Mouse (Mus musculus) left cerebral cortex, postnatal 25 days (tissue): ENCODE results near the gene Lrrc71. TPM values are rescaled to one million over a fixed set of nuclear protein-coding genes. Genes with fewer than 3 reads are reported as not detected.

Experiments used
- DNase-seq, 2 experiments: peaks; one replicate each; pipeline ENCODE4 v3.0.0; 2022; ENCODE audit warnings: low spot score in 2 of 2, mixed read lengths in 1 of 2
- intact Hi-C: fragments of 180-260 bp; cut with DNase I; formaldehyde crosslinking; loops from one replicate; pipeline ENCODE4 v1.15.1; 2025
- total RNA-seq, 2 experiments: library from RNA; stranded (reverse); gene quantifications; 2 replicates each; pipeline ENCODE4 v1.2.3; 2021

Lrrc71 gene
- under 1 TPM; 0.23 to 0.69 TPM for total RNA-seq

DNA sequence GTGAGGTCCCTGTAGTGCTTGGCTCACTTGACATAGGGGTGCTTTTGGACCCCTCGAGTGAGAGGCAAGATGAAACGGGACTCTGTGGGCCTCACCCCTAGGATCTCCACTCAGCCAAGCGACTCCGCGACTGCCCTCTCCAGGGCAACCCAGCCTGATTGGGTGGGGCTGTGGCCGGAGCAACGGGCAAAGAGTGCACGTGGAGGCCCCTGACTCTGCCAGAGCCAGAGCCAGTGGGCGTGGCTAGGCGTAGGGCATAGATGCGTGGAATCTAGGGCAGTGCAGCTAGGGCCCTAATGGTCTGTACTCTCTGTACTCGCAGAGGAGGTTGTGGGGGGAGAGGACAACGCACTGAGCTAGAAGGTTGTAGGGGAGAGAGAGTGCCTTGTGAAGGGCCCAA, at the start of gene Lrrc71:
Lrrc71 (minus strand) TSS at position 195 of the 400 bp plus-strand sequence.
- DNase-seq, result no peak
- intact Hi-C loops, result no loop called here

DNA sequence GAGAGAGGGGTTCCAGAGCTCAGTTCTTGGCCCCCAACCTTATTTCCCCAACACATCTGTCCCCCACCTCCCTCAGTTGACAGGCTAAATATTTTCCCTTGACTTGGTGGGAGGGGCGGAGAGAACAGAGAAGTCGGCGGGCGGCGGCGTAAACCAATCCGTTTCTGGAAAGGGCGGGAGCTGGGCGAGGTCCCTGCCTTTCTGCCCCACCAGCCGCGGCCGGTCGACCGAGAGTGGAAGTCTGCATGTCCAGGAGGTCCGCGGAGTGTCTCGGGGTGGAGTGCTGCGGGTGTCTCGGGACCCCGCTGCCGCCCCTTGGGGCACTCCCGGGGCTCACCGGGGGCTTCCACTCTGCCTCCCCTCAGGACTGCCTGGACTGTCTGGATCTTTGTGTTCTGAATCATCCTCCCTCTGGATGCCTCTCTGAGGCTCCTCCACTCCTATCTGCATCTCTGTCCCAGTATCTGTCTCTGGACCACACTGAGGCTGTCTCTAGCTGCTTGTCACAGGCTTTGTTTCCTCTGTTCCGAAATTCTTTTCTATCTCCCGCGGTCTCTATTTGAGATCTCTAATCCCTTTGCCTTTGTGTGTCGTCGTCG, 48.4 kb upstream of the Lrrc71 start, which contains the start of gene Insrr:
Insrr (plus strand) TSS at position 216 of the 599 bp plus-strand sequence.
- intact Hi-C loops, result no loop called here
- DNase-seq, result no peak

DNA sequence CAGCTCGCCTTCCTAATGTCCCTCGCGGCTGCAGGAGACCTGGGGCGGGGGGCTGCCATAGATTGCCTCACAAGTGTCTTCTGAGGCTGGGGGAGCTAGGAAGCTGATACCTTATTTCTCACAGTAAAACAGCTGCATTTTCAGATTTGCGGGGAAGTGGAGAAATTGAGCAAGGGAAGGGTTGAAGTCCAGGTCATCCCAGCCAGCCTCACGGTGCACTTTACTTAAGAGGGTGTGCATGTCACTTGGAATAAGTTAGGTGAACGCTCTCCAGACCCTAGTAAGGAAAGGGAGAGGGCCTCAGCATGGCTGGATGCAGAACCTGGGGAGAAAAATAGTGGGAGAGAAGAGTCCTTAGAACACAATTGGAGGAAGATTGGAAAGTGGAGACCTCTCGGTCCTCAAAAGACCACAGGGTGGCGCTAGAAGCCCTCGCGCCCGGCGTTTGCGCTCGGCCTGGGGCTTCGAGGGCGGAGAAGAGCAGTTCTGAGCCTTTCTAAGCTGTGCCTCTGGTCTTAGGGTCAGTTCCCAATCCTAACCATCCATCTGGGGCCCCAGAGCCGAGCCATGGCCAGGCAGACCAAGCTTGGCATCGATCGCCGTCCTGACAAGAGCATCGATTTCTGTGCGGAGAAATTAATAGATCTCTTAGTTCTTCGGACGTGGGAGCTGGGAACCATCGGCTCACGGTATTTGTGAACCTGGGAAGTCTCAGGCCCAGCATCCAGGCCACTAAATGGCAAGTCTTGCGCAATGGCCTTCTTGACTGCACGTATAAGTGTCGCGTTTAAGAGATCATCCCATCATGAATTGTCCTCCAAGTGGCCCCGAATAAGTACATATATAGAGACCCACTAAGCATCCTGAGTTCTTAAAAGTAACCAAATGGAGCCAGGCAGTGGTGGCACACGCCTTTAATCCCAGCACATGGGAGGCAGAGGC, 47.2 kb upstream of the Lrrc71 start:
- DNase-seq, result peak; percentile 19 to 38
- intact Hi-C loops, result loop anchor here (1.0 kb wide), 1 partner anchor 21 kb away; no protein-coding TSS in a partner anchor

DNA sequence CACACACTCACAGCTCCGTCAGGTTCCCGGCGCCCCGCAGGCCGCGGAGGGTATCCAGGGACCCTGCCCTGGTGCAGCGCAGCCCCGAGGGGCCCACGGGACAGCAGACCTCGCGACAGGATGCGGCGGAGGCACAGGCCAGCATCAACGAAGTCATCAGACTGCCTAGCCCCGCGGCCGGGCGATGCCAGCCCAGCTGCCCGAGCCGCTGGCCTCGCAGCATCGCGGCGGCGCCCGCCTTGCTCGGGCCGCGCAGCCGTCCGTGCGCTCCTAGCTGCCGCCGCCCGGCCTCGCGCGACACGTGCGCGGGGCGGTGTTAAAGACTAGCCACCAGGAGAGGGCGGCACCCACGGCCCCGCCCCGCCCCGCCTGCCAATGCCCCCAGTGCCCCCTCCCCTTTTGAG, 46.5 kb upstream of the Lrrc71 start, which contains the start of gene Ntrk1:
Ntrk1 (minus strand) TSS at position 241 of the 404 bp plus-strand sequence.
- intact Hi-C loops, result loop anchor here (1.0 to 5.0 kb wide), 2 partner anchors 21 to 47 kb away; no protein-coding TSS in a partner anchor

DNA sequence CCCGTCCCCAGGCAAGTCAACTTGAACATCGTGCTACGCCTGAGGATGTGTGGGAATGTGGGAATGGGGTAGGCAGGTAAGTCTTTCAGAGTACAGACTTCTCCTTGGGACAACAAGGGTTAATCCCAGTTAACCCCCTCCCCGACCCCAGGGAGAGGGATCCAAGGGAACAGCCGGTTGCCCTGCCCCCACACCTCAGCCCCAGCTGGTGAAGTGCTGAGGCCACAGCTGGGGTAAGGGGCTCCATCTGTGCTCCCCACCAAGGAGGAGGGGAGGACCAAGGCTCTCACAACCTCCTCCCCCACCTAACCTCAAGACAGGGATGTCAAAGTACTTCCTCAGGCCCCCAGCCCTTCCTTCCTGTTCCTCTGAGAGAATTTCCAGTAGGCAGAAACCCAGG, 41.3 kb upstream of the Lrrc71 start:
- DNase-seq, result no peak
- intact Hi-C loops, result loop anchor here (5.0 kb wide), 1 partner anchor 53 kb away; no protein-coding TSS in a partner anchor

More for the DNA sequence above, 46.5 kb upstream of the Lrrc71 start, which contains the start of gene Ntrk1:
- DNase-seq, result no peak

DNA sequence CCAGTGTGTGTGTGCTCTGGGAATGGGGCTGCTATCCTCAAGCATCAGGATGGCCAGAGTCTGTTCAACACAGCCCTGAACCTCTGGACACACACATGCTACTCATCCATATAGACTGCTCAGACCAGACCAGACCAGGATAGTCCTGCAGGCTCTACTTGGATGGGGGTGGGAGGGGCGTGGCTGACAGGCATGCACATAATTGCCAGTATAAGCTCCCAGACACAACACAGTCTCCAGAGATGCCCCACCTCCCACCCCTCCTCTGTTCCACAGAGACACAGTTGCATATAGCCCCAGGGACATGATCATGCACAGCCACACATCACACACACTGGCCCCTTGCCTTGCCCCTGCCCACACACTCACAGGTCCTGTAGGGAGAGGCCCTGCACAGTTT, 40.8 kb upstream of the Lrrc71 start:
- DNase-seq, result no peak
- intact Hi-C loops, result no loop called here

DNA sequence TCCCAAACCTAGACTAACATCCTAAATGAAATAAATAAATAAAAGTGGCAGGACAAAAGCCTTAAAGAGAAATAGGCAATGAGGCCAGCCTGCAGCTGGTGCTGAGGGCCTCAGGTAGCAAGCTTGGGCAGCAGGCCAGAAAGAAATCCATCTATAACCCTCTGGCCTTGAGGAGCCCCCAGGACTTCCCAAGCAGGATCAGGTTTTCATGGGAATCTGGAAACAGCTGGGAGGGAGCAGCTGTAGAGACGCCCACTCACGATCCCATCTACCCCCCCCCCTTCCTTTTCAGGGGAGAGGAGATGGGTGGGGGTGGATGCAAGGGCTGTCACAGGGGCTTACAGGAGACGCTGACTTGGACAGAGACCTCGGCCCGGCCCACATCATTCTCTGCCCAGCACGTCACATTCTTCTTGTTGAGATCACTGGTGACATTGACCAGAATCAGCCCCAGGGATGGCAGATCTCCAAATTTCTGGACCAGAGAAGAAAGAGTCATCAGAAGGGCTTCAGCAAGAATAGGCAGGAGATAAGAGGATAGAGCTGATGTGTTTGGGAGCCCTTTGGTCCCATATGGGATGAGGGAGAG, 37.3 kb upstream of the Lrrc71 start:
- DNase-seq, result no peak

DNA sequence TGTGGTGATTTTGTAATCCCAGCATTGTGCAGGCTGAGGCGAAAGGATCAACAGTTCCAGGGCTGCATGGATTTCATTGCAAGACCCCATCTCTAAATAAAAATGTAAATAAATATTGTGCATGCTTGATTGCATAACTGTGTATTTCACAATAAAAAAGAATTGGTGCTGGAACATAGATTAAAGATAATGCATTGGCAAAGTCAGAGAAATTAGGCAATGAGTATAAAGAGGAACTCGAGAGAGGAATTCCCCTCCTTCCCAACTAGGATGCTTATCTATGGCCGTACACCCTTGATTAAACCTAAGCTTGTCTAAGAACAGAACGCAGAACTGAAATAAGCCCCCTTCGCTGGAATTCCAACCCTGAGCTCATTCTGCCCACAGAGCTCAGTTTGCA, 36.7 kb upstream of the Lrrc71 start:
- no peak for DNase-seq
- intact Hi-C loops, result no loop called here

More for the DNA sequence above, 37.3 kb upstream of the Lrrc71 start:
- intact Hi-C loops, result no loop called here

DNA sequence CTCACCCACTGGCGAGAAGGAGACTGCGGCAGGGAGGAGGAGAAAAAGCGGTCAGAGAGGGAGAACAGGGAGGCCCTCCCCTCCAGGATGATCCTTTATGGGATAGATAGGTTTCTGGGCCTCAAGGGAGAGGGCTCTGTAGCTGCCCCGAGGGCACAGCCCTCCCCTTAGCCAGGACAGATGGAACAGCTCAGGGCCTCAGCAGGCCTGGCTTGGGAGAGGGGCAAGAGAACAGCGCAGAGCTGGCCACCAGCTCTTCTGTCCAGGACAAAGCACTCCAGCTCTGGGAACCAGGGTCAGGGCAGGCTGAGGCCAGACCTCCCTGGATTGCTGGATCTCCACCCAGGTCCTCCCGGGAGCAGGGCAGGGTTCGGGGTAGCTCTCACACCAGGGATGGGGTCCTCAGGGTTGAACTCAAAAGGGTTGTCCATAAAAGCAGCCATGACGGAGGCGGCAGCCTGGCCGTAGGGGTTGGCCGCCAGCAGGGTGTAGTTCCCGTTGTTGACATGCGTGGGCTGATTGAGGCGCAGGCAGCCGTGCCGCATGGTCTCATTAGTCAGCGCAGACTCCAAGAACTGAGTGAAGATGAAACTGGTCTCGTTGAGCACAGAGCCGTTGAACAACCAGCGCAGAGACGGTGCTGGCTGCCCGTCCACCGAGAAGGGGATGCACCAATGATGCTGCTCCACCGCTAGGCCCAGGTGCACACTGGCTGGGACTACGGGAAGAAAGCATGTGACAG, 35.0 kb upstream of the Lrrc71 start:
- DNase-seq, result no peak
- intact Hi-C loops, result no loop called here

DNA sequence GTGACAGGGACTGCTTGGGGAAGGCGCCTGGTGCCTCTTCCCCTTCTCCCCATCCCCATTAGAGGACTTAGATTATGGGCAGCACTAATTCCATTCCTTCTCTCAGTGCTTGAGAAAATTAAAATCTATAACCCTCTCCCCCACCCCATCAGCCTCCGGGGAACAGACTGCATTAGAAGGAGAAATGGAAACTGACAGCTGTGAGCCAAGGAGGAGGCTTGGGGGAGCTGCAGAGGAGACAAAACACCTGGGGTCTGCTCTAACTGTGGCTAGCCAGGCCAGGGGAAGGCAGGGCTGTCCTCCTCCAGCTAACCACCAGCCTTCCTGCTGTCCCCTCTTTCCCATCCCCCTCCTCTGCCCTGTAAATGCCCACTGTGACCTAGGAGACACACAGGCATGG, 30.7 kb upstream of the Lrrc71 start:
- DNase-seq, result no peak
- intact Hi-C loops, result no loop called here

DNA sequence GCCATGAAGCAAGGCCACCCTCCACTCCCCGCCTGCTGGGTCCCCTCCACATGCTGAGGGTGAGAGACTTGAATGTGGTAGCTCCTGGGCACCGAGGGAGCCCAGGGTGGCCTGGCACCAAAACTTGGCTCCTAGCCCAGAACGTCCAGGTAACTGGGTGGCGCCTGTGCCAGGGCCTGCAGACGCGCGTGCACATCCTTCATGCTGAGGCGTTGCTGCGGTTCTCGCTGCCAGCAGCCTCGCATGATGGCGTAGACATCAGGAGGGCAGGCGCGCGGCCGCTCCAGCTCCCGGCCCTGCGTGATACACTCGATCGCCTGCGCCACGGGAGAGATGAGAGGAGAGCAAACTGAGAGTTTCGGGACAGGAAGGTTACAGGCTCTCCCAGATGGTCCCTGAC, 29.9 kb upstream of the Lrrc71 start:
- no peak for DNase-seq
- intact Hi-C loops, result no loop called here

DNA sequence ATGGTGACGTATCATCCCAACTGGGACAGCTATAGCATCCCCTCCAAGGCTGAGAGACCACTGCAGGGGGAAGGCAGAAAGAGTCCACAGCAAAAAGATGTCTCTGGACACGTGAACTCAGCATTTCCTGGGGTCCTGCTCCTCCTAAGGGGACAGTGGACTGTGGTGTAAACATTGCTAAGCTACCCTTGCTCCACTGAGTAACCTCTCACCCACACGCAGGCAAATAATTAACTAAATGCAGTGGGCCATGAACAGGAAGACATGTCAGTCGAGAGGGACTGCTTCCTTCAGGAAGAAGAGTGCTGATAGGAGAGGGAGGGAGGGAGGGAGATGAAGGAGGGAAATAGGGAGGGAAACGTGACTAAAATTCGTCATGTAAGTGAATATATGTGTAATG, 22.7 kb upstream of the Lrrc71 start:
- intact Hi-C loops, result loop anchor here (2.0 to 5.0 kb wide), 3 partner anchors 46 to 86 kb away; no protein-coding TSS in a partner anchor
- DNase-seq, result no peak

DNA sequence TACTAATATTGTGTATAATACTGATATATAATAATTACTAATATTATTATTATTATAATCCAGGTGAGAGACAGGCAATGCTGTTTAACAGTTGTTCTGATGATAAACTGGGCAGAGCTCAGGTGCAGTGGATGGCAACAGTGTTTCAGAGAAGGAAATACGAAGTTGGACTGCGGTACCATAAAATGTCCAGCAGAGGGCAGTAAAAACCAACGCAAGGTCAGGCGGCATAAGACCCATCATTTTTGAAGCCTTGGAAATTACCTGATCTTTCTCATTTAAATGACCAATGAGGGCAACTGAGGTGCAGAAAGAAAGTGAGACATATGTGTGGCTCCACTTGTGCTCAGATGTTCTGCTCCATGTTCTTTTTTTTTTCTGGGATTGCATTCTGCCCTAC, 21.9 kb upstream of the Lrrc71 start:
- peak; percentile 35 to 51 for DNase-seq
- intact Hi-C loops, result loop anchor here (2.0 to 5.0 kb wide), 3 partner anchors 47 to 87 kb away; no protein-coding TSS in a partner anchor

DNA sequence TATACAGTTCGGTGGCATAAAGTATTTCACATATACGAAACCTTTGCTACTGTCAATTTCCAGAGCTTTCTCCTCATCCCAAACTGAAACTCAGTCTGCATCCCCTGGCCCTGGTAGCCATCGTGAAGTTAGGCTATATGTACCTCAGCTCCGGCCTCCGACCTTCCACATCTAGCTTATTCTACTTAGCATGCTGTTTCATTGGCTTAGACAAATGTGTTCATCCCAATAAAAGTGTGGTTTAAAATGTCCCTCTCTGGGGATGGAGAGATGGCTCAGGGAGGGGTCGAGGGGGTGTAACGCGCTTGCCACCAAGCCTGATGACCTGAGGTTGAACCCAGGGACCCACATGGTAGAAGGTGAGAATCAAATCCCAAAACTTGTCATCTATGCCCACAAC, 21.1 kb upstream of the Lrrc71 start:
- no peak for DNase-seq
- intact Hi-C loops, result loop anchor here (1.0 kb wide), 1 partner anchor 13 kb away; no protein-coding TSS in a partner anchor

DNA sequence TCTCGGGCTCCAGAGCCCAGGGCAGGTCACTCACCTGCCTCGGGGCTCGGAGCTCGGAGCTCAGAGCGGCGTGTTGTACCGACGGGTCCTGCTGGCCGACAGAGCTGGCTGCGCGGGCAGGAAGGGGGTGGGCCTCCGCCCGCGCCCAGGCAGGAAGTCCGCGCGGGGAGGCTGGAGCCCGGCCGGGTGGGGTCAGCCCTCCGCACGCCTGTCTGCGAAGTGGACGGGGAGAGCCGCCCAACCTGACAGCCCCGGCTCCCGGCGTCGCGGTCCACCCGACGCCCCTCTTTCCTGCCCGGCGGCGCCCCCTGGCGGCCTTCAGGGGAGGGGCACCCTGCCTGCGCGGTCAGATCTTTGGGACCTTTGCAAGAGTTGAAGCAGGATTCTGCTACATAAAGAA, 20.4 kb upstream of the Lrrc71 start:
- DNase-seq, result peak in 1 of 2 experiments; percentile 18
- intact Hi-C loops, result loop anchor here (1.0 kb wide), 1 partner anchor 13 kb away; no protein-coding TSS in a partner anchor

DNA sequence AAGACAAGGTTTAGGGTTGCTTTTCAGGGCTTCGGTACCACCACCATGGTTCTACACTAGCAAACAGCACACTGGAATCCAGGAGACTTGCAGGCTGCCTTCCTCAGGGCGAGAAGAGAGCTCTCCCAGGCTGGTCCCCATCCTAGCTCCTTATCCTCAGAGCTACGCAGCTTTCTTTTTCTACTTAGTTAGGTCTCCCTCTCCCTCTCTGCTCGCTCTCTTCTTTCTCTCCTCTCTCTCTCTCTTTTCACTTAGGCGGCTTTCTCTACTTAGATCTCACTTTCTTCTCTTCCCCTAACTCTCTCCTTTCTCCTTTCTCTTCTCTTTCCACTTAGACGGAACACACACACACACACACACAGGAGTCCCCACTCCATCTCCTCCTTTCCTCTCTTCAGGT, 20.0 kb upstream of the Lrrc71 start:
- intact Hi-C loops, result no loop called here
- DNase-seq, result no peak

DNA sequence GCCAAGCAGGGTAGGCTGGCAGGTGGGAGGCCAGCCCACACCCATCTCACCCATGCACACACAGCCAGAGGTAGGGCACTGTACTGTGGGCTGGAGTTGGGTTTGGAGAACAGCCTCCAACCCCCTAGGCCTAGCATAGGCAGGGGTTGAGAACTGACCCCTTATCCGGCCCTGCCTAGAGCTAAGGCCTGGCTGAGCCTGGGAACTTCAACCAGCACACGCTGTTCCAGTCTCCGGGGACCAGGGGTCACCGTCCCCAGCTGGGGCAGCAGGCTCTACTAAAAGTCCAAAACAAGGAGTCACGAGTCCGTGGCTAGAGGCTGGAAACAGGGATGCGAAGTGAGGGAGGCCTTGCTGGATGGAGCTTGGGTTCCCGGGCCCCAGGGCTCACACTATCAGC, 19.3 kb upstream of the Lrrc71 start:
- intact Hi-C loops, result no loop called here
- DNase-seq, result no peak

DNA sequence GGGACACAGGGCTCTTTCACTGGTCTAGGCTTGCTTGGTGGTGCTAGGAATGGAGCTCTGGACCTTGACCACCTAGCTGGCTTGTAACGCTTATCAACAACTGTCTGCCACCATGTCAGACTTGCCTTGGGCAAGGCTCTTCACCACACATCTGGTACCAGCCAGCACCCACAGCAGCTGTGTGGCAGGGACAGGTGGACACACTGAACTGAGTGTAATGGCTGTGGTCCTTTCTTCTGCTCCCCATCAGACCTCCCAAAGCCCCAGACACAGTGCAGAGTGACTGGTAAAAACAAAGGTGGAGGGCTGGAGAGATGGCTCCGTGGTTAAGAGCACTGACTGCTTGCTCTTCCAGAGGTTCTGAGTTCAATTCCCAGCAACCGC, 17.9 kb upstream of the Lrrc71 start:
- intact Hi-C loops, result no loop called here
- DNase-seq, result no peak

DNA sequence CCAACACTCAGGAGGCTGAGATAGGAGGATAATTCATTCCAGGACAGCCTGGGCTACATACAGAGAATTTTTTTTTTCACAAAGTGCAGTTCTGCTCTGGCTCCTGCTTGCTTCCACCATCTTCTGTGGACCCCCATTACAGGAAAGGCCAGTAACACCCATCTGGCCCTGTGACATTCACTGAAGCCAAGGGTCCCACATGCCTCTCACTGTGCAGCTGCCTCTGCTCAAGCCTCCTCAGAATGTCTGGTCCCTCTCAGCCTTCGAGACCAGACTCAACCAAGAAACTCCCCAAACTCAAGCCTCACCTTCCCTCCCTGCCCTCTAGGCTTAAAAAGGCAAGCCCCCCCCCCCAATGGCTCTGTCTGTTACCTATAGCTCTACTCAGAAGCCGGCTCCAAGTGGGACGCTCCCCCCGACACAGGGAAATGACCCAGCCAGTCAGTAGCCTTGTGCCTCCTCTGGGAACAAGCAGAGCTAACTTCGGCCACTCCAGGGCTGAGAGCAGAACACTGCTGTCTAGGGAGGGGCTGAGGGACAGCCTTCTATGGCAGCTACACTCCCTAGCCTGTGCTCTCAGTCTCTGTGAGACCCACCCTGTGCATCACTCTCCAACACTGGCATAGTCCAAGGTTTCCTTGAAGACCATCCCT, 17.3 kb upstream of the Lrrc71 start:
- intact Hi-C loops, result no loop called here
- no peak for DNase-seq
